ENCODE assay signal across 12 mouse cellular contexts in the genomic region with DNA sequence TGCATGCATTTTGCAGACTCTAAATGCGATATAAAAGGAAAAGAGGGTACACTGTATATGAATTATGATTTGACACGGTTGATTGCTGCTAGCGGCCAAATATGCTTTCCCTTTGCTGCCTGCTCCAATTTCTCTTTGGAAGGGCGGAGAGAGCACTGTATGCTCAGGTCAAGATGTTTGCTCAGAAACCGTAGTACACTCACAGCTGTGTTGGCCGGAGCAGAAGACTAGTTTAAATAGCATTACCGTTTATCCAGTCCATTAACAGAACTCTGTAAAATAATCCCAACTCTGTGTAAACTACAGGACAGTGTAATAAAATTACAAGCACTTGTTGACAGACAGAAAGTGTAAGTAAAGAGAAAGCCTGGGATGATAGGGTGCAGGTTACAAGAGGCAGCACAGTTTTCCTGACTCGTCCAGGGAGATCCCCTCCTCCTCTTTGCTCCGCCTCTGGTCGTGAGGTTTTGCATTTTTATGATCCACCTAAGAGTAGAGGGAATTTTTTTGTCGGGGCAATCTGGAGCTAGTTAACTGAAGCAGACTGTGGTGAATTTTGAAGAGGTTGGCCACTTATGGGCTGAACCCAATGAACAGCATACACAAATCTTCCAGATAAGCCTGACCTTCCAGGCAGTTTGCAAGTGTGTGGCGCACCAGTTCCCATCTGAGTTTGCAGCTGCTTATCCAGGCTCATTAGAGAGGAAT. TPM values are rescaled to one million over a fixed set of nuclear protein-coding genes. Genes with fewer than 3 reads are reported as not detected.
DNase-seq lines count a peak whose midpoint lies in the region; ATAC-seq and TF ChIP-seq lines count a peak whose summit lies in the region.
"Had no signal": no experiment of that assay in that cellular context is flagged by ENCODE, and none has a peak within 500 bp of the region (broad histone marks: within the 10 kb centered on the region; RNA-seq: fewer than 3 reads in every experiment).

No protein-coding gene starts in this region.

- TF ChIP-seq POLR2A in embryonic fibroblast, embryonic 13.5 days (IDR thresholded peaks at IDR 0.05; ENCODE audit: low read depth, low read length): no peak
- no peak for TF ChIP-seq POLR2A in limb, embryonic 14.5 days (IDR thresholded peaks at IDR 0.05; ENCODE audit: borderline replicate concordance, extremely low read depth, insufficient read depth, insufficient read length)

- H3K9me3 ChIP-seq in heart, embryonic 13.5 days: no peaks in the 10 kb centered on the region
- no peaks in the 10 kb centered on the region for H3K9me3 ChIP-seq in limb, embryonic 14.5 days (ENCODE audit: control insufficient read depth, low read length)
- H3K9me3 ChIP-seq in liver, postnatal 0 days (ENCODE audit: low read length): no peaks in the 10 kb centered on the region
- H3K9me3 ChIP-seq: midbrain, embryonic 12.5 days had no signal

- intact Hi-C loops in heart, postnatal 10 days (cut with DNase I): no loop called here

- no peaks in the 10 kb centered on the region for H3K27me3 ChIP-seq in heart, embryonic 13.5 days (replicated peaks)
- H3K27me3 ChIP-seq in limb, embryonic 14.5 days (ENCODE audit: control insufficient read depth, insufficient read depth, low read length): no peaks in the 10 kb centered on the region
- H3K27me3 ChIP-seq in liver, postnatal 0 days (ENCODE audit: insufficient read depth, low read length): no peaks in the 10 kb centered on the region
- H3K27me3 ChIP-seq: midbrain, embryonic 12.5 days had no signal

- no peak overlapping the region for H3K4me3 ChIP-seq in heart, embryonic 13.5 days
- no peak overlapping the region for H3K4me3 ChIP-seq in embryonic fibroblast, embryonic 13.5 days (ENCODE audit: insufficient read depth, low read length)
- peak overlapping the region; percentile 16; the same call in 1 of the 2 replicates for H3K4me3 ChIP-seq in limb, embryonic 14.5 days (replicated peaks; ENCODE audit: low read length)
- no peak overlapping the region for H3K4me3 ChIP-seq in liver, postnatal 0 days (ENCODE audit: low read depth, low read length)
- H3K4me3 ChIP-seq: midbrain, embryonic 12.5 days had no signal

- H3K9ac ChIP-seq in heart, embryonic 13.5 days: no peak overlapping the region
- no peak overlapping the region for H3K9ac ChIP-seq in limb, embryonic 14.5 days (ENCODE audit: low read depth, low read length, severe bottlenecking)
- no peak overlapping the region for H3K9ac ChIP-seq in liver, postnatal 0 days (replicated peaks)
- H3K9ac ChIP-seq: midbrain, embryonic 12.5 days had no signal

- H3K4me1 ChIP-seq in heart, embryonic 13.5 days: peaks cover 7% of the 10 kb centered on the region; the same call in 1 of the 2 replicates
- peaks cover 4% of the 10 kb centered on the region; the same call in 1 of the 2 replicates for H3K4me1 ChIP-seq in embryonic fibroblast, embryonic 13.5 days (ENCODE audit: control insufficient read depth, insufficient read depth, low read length)
- H3K4me1 ChIP-seq in limb, embryonic 14.5 days (ENCODE audit: control insufficient read depth, insufficient read depth, low read length): peaks cover 5% of the 10 kb centered on the region; the same call in 1 of the 2 replicates
- no peaks in the 10 kb centered on the region for H3K4me1 ChIP-seq in liver, postnatal 0 days (ENCODE audit: insufficient read depth)

- no peak for TF ChIP-seq EP300 in liver, postnatal 0 days (IDR thresholded peaks at IDR 0.05; ENCODE audit: low read depth)

- no peak overlapping the region; the same call in 1 of the 2 replicates for H3K27ac ChIP-seq in heart, embryonic 13.5 days (replicated peaks)
- peak overlapping the region; percentile 64 for H3K27ac ChIP-seq in embryonic fibroblast, embryonic 13.5 days (ENCODE audit: insufficient read depth, low read length)
- no peak overlapping the region for H3K27ac ChIP-seq in limb, embryonic 14.5 days (replicated peaks; ENCODE audit: low read depth, low read length)
- no peak overlapping the region for H3K27ac ChIP-seq in liver, postnatal 0 days (ENCODE audit: low read depth)
- H3K27ac ChIP-seq: midbrain, embryonic 12.5 days had no signal

- DNase-seq in heart, postnatal 10 days: no peak
- DNase-seq in 3T3-L1 (ENCODE audit: low read depth, low spot score): peak; percentile 59
- peak; percentile 49 for DNase-seq in limb, embryonic 14.5 days (ENCODE audit: low spot score)
- DNase-seq in layer of hippocampus, adult 11-12 months (ENCODE audit: low spot score): no peak
- no peak for DNase-seq in liver, postnatal 0 days
- DNase-seq: cerebellum, postnatal 25 days; left cerebral cortex, postnatal 4 days; spleen, adult 18-20 months had no signal

- TF ChIP-seq CTCF in embryonic fibroblast, embryonic 13.5 days (IDR thresholded peaks at IDR 0.05; ENCODE audit: borderline replicate concordance, insufficient read depth, low read length): no peak
- TF ChIP-seq CTCF in liver, postnatal 0 days (IDR thresholded peaks at IDR 0.05; ENCODE audit: low read depth): no peak

- H3K36me3 ChIP-seq in heart, embryonic 13.5 days: peaks cover 20% of the 10 kb centered on the region
- no peaks in the 10 kb centered on the region for H3K36me3 ChIP-seq in limb, embryonic 14.5 days (ENCODE audit: control insufficient read depth, insufficient read depth, low read length)
- H3K36me3 ChIP-seq in liver, postnatal 0 days (replicated peaks; ENCODE audit: insufficient read depth, low read length): no peaks in the 10 kb centered on the region
- H3K36me3 ChIP-seq: midbrain, embryonic 12.5 days had no signal

- ATAC-seq in heart, embryonic 13.5 days (ENCODE audit: extremely low read depth, insufficient number of reproducible peaks, low FRiP score, low TSS enrichment): no peak
- ATAC-seq in limb, embryonic 14.5 days (ENCODE audit: low FRiP score, low read depth): peak; percentile 77
- ATAC-seq in megakaryocyte-erythroid progenitor cell, adult 5-6 weeks (replicated peaks; ENCODE audit: low FRiP score, low TSS enrichment, poor library complexity, severe bottlenecking): no peak
- no peak for ATAC-seq in liver, postnatal 0 days

- WGBS in heart, embryonic 13.5 days: 49% methylated on average over 12 of the region's 12 CpGs
- WGBS in limb, embryonic 14.5 days: 12% methylated on average over 12 of the region's 12 CpGs
- WGBS in liver, postnatal 0 days (ENCODE audit: insufficient replicate concordance): 57% methylated on average over 12 of the region's 12 CpGs

- peak overlapping the region; percentile 31 for H3K4me2 ChIP-seq in heart, embryonic 13.5 days
- H3K4me2 ChIP-seq in limb, embryonic 14.5 days (replicated peaks; ENCODE audit: low read depth, low read length, severe bottlenecking): peak overlapping the region; percentile 37
- H3K4me2 ChIP-seq in liver, postnatal 0 days (ENCODE audit: low read depth, low read length): no peak overlapping the region
- H3K4me2 ChIP-seq: midbrain, embryonic 12.5 days had no signal

RNA-seq across cellular contexts. Expression of a gene that starts 20.9 kb away (rescaled TPM):
- 31.6 and 33.7 TPM in 2 replicates for polyA plus RNA-seq in heart, embryonic 13.5 days (2015; fragmentation: Nextera tagmentation; extraction: Ambion mirVana)
- total RNA-seq in heart, postnatal 10 days (2021): 1 to 10 TPM; 8.9 to 9.4 TPM
- polyA plus RNA-seq in embryonic fibroblast, embryonic 13.5 days (2011; ENCODE audit: insufficient read length, low read depth, missing spikeins): 258 and 328 TPM in 2 replicates
- polyA plus RNA-seq in limb, embryonic 14.5 days (2012; rRNA removed): 19.9 and 27.7 TPM in 2 replicates
- 26.3 and 34.2 TPM in 2 replicates for polyA plus RNA-seq in limb, embryonic 14.5 days (2014; fragmentation: Nextera tagmentation; extraction: Ambion mirVana)
- not detected in 2 replicates for total RNA-seq in megakaryocyte-erythroid progenitor cell, adult 5-6 weeks (2014; fragmentation: Nextera tagmentation)
- total RNA-seq in megakaryocyte-erythroid progenitor cell, adult 5-6 weeks (2017): not detected in 2 replicates
- polyA plus RNA-seq in liver, postnatal 0 days (2015; fragmentation: Nextera tagmentation; extraction: Ambion mirVana): 0.23 and 0.47 TPM in 2 replicates

Comparison
In these comparisons a context has a peak if more than half of its experiments do, and no peak if none do; other contexts are left out.
1. DNase-seq: peak in 3T3-L1 (single experiment) and limb, embryonic 14.5 days (single experiment); none in heart, postnatal 10 days (0 of 2), layer of hippocampus, adult 11-12 months (single experiment) and liver, postnatal 0 days (single experiment).
2. RNA of a gene that starts 20.9 kb away (polyA plus RNA-seq): 258 to 328 TPM in embryonic fibroblast, embryonic 13.5 days, 31.6 to 33.7 TPM in heart, embryonic 13.5 days and 19.9 to 34.2 TPM in limb, embryonic 14.5 days; 0.23 to 0.47 TPM in liver, postnatal 0 days; every median in the first group is over 10 times any median in the second.